Mouse (Mus musculus) adipocyte (in vitro differentiated cells): ENCODE data around the gene 3110040M04Rik.
"Not testable (repeated sequence)": the region's sequence is repeated elsewhere in the genome, so short reads cannot be mapped to it uniquely, and the experiment has no call there.

ENCODE experiments used
- DNase-seq: peaks from one replicate; pipeline ENCODE4 v3.0.0-alpha.2; 2016; ENCODE audit warnings: low spot score

3110040M04Rik gene

GRCm38 (mm10) chr1:151203818-151204217 lies at the start of gene 3110040M04Rik:
Gene 3110040M04Rik (plus strand): TSS chr1:151204121.
- not testable (repeated sequence) for DNase-seq

- not testable (repeated sequence) for DNase-seq
Observed at GRCm38 (mm10) chr1:151154131-151154530, 49.8 kb upstream of the 3110040M04Rik start.

GRCm38 (mm10) chr1:151156129-151156528 lies 47.8 kb upstream of the 3110040M04Rik start:
- DNase-seq = no peak

GRCm38 (mm10) chr1:151156777-151157632 lies 46.9 kb upstream of the 3110040M04Rik start:
- no peak for DNase-seq

- DNase-seq = no peak
Observed at GRCm38 (mm10) chr1:151157963-151158856, 45.7 kb upstream of the 3110040M04Rik start.

- no peak for DNase-seq
Observed at GRCm38 (mm10) chr1:151158857-151159510, 44.9 kb upstream of the 3110040M04Rik start.

GRCm38 (mm10) chr1:151166031-151166430 lies 37.9 kb upstream of the 3110040M04Rik start:
- no peak for DNase-seq

- DNase-seq = no peak
Observed at GRCm38 (mm10) chr1:151167297-151168047, 36.4 kb upstream of the 3110040M04Rik start.

GRCm38 (mm10) chr1:151168637-151169036 lies 35.3 kb upstream of the 3110040M04Rik start:
- no peak for DNase-seq

GRCm38 (mm10) chr1:151171572-151172461 lies 32.1 kb upstream of the 3110040M04Rik start:
- peak; percentile 44 for DNase-seq

- DNase-seq = no peak
Observed at GRCm38 (mm10) chr1:151177030-151177936, 26.6 kb upstream of the 3110040M04Rik start.

GRCm38 (mm10) chr1:151177937-151178271 lies 26.0 kb upstream of the 3110040M04Rik start:
- no peak for DNase-seq

GRCm38 (mm10) chr1:151178505-151179083 lies 25.3 kb upstream of the 3110040M04Rik start:
- no peak for DNase-seq

- no peak for DNase-seq
Observed at GRCm38 (mm10) chr1:151180167-151180566, 23.8 kb upstream of the 3110040M04Rik start.

- DNase-seq = not testable (repeated sequence)
Observed at GRCm38 (mm10) chr1:151182266-151182665, 21.7 kb upstream of the 3110040M04Rik start, which contains the start of gene Gm47985. Gene Gm47985 (plus strand): TSS chr1:151182537.

- not testable (repeated sequence) for DNase-seq
Observed at GRCm38 (mm10) chr1:151186186-151186585, 17.7 kb upstream of the 3110040M04Rik start.

- DNase-seq = not testable (repeated sequence)
Observed at GRCm38 (mm10) chr1:151186879-151187424, 17.0 kb upstream of the 3110040M04Rik start.

- DNase-seq = no peak
Observed at GRCm38 (mm10) chr1:151188469-151188868, 15.5 kb upstream of the 3110040M04Rik start.
